Mouse (Mus musculus) liver (tissue): ENCODE measurements around the gene Pde10a.

Experiments used
- DNase-seq: peaks from one replicate; pipeline ENCODE4 v3.0.0-alpha.2; 2020; ENCODE audit warnings: mixed read lengths

Gene Pde10a

DNA sequence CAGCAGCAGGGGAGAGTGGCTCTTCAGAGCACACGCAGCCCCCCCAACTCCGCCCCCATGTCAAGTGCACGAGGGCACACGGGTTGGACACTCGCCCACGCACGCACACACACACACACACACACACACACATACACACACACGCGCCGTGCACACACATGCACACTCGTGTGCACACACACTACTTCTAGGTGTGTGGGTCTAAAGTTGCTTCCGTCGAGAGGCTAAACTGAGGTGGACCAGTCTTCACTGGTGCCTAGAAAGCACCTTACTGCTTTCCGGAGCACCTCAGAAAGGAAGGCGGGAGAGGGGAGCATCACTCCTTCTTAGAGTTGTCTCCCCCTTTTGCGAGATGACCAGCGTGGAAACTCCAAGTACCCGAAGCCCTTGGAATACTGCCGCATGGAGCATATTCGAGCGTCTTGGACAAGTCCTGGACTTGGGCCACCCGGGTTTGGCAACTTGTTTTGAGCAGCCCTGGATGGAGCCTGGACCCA lies at the start of gene Pde10a:
Gene Pde10a (plus strand): TSS at position 148 of the 497 bp plus-strand sequence.
- no peak for DNase-seq

DNA sequence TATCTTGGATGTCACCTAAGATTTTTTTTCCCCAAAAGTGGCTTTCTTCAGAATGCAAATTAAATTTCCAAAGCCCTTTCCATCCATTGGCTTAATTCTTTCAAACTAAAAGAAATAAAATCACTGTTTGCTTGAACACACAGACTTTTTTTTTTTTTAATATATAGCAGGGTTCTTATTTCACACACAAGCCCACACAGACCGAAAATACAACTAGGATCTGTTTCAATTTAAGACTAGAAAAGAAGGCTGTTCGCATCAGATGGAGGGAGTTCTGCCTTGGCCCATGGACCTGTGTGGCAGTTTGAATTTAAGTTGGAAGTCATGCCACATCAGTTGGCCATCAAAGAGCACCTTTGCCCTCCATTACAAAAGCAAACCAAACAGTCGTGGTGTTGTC lies 46.6 kb upstream of the Pde10a start:
- no peak for DNase-seq

DNA sequence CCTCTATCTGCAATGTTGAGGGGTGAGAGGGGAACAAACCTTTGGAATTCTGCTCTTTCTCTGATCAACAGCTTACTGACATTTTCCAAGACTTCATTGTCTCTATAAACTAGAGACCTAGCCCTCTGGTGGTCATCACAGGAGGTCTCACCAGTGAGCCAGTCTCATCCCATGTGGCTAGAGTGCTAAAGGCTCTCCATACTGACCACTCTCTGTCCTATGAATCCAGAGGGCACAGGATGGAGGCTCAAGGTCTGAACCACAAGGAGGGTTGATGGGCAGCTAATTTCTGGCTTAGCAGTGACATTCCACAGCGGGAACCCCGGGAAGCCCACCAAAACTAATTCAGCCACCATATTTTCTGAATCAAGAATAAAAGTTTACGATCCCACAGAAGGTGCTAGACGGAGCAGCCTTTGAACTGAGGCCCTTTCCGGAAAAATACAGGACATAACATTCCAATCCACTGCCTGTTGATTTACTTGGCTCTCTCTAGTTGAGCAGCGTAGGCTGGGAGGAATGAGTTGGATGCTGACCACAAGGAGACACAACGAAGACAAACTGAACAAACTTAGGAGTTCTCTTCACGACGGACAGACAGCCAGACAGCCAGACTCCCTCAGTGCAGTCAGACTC lies 45.6 kb upstream of the Pde10a start:
- no peak for DNase-seq

DNA sequence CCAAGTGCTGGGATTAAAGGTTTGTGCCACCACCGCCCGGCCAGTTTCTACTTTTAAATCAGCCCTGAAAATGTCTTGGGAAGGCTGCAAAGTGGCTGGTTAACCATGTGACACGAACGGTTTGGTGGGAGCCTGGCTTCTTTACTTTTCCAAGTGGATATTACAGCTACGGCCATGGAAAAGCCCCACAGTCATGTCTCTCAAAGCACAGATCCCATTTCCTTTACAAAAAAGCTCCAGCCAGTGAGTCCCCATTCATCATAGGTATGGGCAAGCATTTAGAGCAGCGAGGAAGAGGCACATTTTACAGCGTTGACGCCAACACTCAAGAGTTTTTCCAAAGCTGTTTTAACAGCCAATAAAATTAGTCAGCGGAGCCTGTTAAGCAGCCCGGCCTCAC lies 43.4 kb upstream of the Pde10a start:
- DNase-seq = no peak

DNA sequence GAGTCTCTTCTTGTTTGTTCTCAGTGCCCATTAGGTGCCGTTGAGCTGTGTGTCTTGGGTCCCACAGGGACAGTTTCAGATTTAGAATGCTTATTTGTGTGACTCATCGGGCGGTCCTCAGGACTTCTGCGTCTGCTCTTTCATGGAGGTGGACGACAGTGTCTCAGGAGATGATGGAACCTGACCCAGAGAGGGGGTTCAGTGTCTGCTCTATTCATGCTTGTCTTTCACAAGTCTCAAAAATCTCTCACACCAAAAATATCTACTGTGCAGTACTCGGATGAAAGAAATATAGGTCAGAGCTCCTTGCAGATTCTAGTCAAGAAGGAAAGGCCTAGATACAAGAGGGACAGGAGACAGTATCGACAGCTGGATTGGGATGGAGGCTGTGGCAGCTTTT lies 42.3 kb upstream of the Pde10a start:
- DNase-seq = no peak

DNA sequence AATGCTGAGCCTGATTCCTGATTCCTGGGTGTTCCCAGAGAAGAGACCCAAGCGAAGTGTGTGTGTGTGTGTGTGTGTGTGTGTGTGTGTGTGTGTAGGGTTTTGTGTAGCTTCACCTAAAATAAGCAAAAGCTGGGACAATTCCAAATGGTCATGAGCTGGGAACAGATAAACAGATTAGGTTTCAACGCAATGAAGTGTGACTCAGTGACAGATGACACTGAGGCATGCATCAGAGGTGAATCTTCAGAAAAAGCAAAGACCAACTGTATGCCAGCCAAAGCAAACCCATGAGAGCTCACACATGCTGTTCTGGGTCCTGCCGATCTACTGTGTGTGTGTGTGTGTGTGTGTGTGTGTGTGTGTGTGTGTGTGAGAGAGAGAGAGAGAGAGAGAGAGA lies 40.9 kb upstream of the Pde10a start:
- DNase-seq = no peak

DNA sequence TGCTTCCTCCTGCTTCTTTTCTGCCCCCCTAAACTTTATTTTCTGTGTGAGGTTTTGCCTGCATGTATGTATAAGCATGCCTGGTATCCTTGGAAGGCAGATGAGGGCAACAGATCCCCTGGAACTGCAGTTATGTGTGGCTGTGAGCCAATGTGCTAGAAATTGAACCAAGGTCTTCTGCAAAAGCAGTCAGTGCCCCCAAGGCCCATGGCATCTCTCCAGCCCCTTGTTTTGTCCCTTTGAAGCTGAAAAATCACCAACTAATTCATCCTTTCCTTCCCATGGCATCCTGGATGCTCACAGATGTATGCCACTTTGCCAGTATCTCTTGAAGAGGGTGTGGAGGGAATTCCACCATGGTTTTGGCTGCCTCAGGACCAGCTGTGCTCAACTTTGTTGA lies 40.0 kb upstream of the Pde10a start:
- DNase-seq = no peak

DNA sequence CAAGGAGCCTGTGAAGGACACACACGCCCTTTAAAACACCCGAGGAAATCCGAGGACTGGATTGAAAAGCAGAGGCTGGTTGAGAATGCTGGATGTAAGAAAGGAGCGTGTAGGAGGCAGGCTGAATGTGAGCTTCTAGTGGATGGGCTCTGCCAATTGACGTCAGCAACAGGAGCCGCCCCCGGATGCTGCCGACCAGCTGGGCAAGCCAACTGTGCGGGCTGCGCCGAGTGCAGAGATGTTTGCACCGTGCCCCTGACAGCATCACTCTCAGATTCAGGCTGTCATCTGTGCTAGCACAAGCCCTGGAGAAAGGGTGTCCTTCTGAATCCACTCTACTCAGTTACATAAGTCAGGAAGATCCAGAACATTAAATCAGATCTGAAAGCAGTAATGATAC lies 37.3 kb upstream of the Pde10a start:
- peak; percentile 8 for DNase-seq

DNA sequence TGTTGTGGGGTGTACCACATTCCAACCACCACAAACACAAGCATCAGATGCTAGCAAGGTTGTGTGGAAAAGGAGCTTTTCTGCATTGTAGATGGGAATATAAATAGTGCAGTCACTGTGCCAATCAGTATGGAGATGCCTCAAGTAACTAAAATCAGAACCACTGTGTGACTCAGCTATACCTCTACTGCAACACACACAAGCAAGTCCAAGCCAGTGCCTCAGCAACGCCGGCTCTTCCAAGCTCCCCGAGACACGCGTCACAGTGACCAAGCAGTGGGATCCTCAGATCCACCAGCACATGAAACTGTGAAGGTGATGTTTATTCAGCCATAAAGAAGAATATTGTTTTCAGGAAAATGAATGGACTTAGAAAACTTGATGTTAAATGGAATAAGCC lies 34.2 kb upstream of the Pde10a start:
- no peak for DNase-seq

DNA sequence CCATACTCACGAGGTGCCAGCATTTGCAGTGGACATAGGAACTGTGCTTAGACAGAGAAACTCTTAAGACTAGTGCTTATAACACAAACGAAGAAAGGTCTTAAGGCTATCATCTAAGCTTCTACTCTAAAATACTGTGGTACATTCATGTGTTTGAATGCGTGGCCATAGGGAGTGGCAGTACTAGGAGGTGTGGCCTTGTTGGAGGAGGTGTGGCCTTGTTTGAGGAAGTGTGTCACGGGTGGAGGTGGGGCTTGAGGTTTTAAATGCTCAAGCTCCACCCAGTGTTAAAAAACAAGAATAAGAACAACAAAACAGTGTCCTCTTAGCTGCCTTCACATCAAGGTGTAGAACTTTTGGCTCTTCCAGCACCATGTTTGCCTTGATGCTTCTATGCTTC lies 31.7 kb upstream of the Pde10a start:
- DNase-seq = no peak

DNA sequence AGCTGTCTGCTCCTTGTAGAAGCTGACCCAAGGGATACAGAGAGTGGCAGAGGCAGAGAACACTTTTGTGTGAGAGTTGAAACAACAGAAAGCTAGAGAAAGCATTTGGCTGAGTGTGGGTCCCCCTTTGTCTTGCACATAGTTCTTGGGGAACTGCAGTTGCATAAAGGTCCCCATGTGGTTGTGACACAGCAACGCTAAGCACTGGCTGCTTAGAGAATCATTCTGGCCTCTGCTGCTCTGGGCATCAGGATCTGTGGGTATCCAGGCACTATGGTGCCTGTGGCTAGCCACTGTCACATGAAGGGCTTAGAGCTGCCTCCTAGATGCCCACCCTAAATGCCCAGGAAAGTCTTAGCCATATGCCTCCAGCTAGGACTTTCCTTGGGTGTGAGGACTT lies 27.0 kb upstream of the Pde10a start:
- no peak for DNase-seq

DNA sequence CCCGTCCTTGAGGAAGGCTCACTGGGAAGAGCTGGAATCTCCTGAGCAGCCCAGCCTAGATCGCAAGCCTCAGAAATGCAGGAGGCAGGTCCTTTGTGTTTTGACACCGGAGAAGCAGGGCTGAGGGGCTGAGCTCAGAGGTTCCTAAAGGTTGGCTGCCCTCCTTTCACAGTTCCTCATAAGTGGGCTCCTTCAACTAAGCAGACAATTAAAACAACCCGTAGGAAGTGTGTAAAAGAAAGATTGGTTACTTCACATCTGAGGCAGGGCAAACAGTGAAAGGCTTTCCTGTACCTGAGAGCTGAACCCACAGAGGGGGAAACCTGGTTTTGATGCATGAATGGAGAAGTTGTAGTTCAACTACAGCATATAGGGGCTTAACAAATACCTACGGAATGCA lies 26.5 kb upstream of the Pde10a start:
- DNase-seq = no peak

DNA sequence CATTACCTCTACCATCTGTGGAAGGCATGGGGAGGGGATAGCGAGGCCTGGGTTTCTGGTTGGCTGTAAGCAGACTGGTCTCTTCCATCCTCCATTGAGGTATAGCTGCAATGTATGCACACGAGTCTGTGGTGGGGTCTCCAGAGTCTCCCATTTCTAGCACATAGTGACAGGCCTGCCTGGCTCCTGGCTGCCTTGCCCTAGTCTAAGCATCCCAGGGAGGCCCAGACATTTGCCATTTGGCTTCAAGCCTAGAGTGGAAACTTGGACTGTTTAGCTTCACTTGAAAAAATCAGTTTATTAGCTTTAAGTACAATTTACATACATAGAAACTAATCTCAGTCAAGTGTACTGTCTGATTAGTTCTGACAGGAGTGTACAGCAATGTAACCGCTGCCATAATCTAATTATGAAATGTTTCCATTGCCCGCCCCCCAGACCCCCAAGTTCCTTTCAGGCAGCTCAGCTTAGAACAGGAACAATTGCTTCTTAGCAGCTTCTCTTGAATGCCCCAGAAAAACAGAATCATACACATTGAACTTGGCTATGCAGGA lies 25.5 kb upstream of the Pde10a start:
- DNase-seq = no peak

DNA sequence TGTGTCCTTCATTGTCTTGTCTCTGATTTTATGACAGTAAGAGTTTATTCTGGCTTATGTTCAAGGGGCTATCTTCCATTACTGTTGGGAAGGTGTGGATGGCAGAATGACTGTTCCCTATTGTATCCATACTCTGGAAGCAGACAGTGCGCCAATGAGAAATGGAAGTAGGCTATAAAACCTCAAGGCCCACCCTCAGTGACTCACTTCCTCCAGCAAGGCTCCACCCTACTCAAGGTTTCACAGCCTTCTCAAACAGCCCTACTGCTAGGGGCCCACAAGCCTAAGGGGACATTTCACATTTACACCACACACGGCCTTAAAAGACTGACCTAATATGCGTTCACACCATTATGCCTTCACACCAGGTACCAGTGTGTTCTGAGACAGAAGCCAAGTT lies 20.8 kb upstream of the Pde10a start:
- DNase-seq = no peak

DNA sequence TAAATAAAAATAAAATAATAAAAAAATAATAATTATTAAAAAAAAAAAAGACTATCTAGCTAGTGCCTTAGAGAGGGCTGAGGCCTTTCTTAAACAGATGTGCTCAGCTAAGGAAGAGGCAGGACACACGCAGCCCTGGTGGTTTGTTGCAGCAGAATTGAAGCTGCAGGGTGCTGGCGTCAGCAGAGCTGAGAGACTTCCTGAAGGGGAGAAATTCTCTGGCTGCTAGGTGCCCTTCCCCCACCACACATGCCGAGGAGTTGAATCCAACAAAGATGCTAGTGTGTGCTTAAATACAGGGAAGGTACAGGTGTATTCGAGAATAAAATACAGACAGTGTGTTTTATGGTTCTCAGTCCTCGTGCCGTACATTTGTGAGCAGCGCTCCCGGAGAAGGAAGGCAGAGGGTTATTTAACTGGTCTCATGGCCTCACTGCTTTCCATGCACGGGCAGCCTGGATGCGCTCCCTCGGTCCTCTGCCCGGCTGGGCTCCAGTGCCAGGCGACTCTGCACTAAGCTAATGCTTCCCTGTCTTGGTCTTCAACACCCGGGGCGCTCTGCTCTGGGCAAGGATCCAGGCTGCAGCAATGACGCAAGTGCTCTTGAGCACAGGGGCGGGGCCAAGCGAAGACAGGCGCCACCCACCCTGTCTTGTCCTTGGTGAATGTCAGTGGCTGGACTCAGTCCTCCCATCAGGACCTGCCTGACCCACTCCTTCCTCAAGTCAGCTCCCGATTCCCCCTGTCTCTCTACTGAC lies 19.3 kb upstream of the Pde10a start:
- DNase-seq = peak; percentile 73

DNA sequence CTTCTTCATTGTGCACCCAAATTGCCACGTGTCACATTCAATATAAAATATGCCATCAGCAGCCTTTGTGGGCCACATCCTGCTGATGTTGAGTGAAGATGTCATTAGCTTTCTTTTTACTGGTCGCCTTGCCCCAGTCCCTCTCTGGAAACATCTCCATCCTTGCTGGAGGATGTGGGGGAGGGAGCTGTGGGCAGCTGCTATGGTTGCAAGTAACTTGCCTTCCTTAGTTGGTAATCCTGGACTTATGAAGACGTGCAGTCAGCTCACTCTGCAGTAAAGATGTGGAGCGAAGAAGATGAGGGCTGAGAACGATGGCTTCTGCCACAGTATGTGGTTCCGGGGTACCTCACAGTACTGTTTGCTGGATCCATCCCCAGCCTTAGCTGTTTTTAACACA lies 18.4 kb upstream of the Pde10a start:
- no peak for DNase-seq

DNA sequence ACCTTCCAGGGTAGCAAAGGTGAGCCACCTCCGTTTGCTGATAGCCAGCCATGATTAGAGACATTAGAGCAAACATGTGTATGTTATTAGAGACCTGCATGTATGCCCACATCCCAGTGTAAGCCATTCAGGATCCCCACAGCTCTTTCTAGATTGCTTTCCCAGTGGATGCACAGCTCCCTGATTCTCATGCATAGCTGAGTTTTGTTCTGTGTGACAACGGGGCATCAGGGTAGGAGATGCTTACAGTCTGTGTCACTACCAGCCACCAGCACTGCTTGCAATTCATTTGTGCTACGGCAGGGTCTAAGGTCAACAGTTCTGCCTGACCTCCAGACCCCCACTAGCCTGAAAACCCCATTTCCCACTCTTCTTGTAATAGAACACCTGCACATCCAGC lies 17.5 kb upstream of the Pde10a start:
- DNase-seq = no peak

DNA sequence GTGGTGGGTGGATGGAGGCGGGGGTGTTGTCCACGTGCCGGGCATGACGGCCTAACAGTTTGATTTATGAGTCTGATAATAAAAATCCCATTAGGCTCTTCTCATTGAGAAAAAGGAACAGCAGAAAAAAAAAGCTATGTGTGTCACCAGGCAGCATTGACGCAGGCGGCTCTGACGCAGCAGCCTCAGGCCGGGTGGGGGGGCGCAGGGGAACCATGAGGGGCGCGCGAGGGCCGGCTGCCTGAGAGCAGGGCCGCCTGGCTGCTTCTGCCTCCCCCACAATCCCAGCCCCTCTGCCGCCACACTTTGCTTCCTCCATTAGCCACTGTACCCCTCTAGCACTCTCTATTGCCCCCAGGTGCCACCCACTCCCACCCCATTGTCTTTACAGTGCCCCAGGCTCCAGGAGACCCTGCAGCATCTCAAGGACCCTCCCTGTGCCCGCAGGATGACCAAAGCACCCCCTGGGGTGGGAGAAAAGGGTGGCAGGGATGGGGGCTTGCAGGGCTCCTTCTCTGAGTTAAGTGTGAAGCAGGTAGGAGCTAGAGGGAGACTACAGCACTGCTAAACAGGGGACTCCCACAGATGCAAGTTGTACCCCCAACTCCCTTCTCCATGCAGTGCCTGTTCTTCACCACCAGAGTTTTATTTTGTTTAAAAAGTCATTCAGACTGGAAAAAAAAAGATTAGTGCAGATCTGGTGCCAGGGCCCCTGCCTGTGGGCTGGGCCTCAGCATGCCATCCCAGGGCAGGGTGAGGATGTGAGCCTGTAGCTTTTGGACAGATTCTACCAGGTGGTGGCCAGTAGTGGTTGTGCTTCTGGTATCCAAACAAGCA lies 16.6 kb upstream of the Pde10a start:
- DNase-seq = peak; percentile 71

DNA sequence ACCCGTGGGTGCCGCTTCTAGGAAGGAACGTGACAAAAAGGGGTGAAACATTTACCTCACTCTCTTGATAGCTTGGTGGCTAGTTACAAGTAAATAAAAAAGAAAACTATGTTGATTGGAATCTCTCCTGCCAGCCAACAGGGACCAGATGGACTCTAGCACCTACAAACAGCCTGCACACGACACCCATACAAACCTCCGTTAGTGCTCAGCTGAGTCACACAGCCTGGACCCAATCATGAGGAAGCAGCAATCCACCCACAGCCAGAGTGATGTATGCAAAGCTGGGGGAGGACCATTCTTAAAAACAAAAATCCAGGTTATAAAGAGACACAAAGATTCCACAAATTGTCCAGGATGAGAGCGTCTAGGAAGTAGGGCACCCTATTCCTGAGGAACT lies 9.2 kb upstream of the Pde10a start:
- DNase-seq = no peak

DNA sequence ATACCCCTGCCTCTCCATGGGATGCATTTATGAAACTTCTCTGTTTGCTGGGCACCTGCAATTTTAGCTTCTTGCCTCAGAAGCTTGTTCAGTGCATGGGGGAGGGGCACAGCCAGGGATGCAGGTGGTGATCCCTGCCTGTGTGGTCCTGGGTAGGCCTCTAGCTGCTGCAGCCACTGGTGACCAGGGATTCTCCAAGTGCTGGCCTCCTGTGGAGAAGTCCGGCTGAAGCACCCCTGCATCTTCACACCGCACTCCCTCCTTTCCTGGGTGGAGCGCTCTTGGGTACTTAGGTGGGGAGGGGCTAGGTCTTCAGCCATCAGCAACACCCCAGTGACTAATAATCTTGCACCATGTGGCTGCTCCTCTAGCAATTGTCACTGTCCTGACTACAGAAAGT lies 1.2 kb upstream of the Pde10a start:
- DNase-seq = no peak

DNA sequence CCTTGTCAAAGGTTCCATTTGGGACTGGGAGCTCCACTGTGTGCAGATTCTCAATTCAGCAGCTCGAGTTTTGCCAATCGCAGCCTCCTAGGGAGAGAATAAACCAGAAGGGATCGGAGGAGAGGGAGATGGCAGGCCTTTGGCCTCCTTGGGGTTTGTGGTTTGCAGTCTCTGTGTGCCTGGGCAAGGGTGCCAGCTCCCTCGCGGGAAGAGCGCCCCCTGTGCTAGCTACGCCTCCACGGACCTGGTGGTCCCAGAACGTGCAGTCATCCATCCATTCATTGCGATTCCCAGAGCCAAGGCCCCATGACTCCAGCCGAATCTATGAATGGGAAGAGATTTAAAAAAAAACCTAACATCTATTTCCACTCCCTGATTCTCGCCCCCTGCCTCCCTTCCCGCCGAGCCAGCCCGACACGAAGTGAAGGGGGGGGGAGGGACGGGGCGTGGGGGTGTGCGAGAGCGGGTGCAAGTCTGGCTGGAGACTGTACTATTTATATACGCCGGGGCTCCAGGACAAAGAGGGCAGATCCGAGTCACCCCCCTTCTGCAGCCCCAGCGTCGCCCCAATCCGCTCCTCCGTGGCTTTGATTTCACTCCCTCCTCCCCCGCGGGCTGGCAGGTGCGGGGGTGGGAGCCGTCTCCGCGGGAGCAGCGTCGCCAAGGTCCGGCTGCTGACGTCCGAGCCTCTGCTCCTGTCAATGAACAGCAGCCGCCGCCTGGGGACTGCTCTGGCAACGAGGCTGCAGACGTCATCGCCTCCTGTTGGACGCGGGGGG lies 596 bp upstream of the Pde10a start:
- peak; percentile 46 for DNase-seq

DNA sequence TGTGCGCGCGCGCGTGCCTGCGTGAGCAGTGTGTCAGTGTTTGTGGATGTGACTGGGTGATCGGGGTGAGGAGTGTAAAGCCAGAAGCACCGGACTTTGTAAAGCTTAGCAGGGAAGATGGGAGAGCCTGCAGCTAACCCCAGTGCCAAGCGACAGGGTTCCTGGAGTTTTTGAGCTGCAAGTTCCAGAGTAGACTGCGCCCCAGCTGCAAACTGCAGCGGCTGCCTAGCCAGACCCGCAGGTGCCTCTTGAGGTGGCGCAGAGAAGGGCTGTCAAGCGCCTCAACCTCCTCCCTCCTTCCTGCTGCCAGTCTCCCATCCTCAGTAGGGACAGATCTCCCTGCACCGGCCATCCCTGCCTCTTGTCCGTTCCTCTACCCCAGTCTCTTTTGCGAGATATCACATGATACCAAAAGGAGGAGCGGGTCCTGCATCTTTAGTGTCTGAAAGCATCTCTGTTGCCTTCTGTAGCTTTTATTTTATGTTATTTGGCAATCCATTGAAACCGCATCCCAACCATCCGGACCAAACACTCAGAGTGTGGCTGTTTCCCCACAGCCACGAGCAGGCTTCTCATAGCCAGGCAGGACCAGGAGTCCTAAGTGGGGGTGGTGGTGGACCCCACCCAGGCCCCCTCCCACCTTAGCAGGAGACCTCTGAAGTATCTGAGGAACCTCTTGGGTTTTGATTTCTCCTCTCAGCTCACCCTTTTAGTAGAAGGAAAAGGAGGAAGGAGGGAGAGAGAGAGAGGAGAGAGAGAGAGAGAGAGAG lies 984 bp downstream of the Pde10a start:
- no peak for DNase-seq
